Mouse (Mus musculus) embryo, embryonic 9.5 days (tissue): ENCODE measurements around the gene H2-T24.
"Not testable (repeated sequence)": the region's sequence is repeated elsewhere in the genome, so short reads cannot be mapped to it uniquely, and the experiment has no call there.

Experiments
- DNase-seq: peaks from one replicate; pipeline ENCODE4 v3.0.0-alpha.2; 2017; ENCODE audit errors: extremely low spot score

Gene H2-T24

DNA sequence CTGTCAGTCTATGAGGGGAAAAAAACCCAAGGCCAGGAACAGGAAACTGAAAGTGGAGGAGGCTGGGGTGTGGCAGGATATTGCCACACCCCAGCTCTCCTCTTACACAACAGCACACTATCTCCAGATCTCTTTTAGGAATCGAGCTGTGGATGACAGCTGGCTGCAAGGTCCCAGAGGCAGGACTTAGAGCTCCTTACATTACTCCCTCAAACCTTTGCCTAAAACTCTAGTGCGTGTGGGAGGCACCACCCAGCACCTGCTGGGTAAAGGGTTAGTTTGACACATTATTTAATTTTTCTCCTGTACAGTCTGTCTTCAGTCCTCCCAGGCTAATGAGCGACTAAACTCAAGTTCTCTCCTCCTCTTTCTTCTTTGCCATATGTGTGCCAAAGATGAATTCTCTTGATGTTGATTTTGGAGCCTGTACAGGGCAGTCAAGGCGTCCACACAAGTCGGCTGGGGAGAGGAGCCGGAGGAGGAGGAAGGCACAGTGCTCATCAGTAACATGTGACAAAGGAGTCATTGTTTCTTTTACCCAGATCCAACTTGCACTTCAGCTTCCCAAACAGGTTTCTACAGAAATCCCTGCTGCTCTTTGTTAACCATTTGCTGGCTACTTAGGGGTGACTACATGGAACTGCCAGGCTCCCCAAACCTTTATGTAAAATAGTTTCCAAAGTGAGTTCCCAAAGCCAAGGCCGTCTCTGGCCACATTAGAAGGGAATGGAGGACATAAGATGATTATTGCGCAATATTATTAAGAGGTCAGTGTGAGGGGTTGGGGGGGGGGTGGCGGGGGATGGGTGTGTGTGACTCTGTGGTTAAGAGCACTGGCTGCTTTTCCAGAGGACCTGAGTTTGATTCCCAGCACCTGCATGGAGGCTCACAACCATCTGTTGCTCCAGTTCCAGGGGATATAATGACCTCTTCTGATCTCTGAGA is 3.6 kb upstream of the H2-T24 start:
- no peak for DNase-seq

DNA sequence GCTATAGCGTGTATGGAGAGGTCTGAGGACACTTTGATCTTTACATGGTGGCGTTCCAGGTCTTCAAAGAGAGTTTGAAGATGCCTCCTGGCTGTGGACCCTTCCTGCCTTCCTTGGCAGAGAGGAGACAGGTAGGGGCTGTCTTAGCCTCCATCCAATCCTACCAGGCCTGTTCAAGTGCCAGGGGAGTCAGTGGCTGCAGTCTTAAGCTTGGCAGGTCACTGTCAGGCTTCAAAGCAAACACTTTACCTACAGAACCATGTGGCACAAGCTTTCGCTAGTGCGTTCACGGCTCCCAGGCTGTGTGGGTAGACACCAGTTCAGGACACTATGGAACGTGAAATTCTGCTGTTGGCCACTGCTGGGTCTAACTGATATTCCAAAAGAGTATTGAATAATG is 2.6 kb upstream of the H2-T24 start:
- DNase-seq: no peak

DNA sequence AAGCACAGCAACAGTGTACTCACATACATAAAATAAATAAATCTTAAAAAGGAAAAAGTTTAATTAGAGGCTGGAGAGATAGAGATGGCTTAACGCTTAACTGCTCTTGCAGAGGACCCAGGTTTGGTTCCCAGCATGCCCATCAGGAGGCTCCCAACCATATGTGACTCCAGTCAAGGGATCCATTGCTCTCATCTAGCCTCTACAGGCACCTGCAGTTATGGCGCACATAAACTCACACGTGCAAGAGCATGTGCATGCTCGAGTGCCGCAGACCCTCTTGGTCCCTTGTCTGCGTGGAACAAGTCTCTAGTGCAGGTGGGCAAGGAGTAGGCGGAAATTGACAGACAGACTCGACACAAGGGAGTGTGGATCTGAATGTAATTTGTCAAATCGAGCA is 1.7 kb upstream of the H2-T24 start:
- DNase-seq: no peak

DNA sequence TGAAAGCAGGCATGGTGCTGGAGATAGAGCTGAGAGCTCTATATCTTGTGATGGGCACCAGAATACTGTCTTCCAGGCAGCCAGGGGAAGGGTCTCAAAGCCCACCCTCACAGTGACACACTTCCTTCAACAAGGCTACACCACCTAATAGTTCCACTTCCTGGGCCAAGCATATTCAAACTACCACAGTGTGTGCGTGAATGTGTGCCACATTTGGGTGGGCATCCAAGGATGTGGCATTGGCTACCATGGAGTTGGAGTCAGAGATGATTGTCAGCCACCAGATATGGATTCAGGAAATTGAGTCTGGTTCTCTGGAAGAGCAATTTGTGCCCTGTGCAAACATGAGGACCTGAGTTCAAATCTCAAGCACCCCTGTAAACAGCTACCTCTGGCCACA is 949 bp upstream of the H2-T24 start:
- no peak for DNase-seq

DNA sequence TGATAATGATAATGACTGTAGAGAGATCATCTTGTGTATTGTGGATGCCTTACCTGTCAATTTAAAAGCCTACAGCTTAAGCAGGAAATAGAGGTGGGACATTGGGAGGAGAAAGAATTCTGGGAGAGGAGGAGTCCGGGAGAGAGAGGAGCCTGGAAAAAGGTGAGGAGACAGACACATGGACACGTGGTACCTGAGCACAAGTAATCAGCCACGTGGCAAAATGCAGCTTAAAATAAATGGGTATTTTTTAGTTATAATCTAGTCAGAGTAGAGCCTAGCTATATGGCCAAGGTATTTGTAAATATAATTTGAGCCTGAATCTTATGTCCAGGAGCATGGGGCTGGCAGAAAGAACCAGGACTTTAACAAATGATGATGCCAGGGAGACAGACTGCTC is 841 bp downstream of the H2-T24 start:
- DNase-seq: no peak

DNA sequence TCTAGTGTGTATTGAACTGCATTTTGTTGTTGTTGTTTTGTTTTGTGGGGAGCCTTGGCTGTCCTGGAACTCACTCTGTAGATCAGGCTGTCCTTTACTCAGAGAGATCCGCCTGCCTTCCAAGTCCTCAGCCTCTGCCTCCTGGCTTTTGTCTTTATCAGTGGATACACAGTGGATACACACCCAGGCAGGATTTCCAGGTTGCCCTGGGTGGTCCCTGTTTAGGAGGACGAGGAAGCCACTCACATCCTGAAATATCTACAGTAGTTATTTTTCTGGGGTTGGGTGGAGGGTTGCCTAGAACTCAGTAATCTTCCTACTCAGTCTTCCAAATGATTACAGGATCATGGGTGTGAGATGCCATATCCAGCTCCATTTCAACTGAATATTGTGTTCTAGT is 1.4 kb downstream of the H2-T24 start:
- no peak for DNase-seq

DNA sequence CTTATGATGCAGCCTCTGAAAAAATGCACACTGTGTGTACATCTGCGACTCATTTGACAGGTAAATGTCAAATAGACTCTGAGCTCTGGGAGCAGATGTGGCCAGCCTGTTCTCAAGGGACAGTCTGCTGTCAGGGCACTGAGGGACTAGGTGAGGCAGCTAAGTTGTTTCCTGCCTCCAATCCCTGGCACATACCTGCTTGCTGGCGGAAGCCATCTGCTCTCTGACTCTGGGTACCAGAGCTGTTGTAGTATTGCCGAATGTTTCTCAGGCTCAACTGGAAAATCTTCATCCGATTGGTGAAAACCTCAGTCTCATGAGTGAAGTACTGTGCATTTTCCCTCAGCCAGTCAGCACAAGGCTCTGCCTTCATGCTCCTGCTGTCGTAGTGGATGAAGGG is 3.3 kb downstream of the H2-T24 start:
- no peak for DNase-seq

DNA sequence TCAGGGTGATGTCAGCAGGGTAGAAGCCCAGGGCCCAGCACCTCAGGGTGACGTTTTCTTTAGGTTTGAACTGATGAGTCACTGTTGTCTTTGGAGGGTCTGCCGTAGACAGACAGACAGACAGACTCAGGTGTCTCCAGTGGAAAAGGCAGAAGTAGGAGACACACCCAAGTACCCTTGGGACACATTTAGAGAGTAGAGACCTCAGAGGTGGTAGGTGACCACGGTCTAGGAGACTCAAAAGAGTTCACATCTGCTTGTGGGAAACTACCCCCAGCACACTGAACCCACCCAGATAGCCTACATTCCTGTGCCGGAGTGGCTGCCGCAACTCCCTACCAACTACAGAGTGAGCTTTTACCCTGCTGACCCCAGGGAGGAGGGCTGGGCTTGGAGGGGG is 5.4 kb downstream of the H2-T24 start:
- DNase-seq: no peak

DNA sequence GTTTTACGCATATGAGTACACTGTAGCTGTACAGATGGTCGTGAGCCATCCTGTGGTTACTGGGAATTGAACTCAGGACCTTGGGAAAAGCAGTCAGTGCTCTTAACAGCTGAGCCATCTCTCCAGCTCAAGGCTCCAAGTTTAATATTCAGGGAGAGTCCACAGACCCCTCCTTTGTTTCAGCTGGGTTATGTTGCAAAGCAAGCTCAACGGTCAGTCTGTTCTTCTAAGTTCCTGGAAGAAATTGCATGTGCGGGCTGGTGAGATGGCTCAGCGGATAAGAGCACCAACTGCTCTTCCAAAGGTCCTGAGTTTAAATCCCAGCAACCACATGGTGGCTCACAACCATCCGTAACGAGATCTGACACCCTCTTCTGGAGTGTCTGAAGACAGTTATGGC is 16.0 kb downstream of the H2-T24 start:
- DNase-seq: not testable (repeated sequence)

DNA sequence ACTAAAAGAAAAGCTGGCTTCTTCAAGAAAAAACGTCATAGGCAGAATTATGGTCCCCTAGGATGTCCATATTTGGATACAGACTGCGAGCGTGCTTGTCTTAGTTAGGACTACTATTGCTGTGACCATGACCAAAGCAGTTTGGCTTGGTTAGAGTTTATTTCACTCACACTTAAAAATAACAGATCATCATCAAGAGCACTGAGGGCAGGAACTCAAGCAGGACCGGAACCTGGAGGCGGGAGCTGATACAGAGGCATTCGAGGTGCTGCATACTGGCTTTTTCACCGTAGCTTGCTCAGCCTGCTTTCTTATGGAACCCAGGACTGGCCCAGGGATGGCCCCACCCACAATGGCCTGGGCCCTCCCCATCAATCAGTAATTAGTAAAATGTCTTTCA is 17.0 kb downstream of the H2-T24 start:
- DNase-seq: no peak

DNA sequence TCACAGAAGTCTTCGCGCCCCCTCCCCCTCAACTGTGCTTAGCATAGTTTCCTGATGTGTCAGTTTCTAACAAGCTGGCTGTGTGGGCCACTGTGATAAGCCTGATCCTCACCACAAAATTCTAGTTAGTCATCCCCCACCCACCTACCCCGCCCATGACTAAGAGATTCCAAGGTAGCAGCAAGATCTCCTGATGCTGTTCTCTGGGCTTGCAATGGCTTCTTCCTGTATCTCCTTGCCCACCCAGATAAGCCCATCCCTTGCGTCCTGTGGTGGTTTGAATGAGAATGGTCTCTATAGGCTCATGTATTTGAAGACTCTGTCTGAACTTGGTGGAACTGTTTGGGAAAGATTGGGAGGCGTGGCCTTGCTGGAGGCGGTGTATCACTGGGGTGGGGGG is 18.4 kb downstream of the H2-T24 start:
- DNase-seq: no peak

DNA sequence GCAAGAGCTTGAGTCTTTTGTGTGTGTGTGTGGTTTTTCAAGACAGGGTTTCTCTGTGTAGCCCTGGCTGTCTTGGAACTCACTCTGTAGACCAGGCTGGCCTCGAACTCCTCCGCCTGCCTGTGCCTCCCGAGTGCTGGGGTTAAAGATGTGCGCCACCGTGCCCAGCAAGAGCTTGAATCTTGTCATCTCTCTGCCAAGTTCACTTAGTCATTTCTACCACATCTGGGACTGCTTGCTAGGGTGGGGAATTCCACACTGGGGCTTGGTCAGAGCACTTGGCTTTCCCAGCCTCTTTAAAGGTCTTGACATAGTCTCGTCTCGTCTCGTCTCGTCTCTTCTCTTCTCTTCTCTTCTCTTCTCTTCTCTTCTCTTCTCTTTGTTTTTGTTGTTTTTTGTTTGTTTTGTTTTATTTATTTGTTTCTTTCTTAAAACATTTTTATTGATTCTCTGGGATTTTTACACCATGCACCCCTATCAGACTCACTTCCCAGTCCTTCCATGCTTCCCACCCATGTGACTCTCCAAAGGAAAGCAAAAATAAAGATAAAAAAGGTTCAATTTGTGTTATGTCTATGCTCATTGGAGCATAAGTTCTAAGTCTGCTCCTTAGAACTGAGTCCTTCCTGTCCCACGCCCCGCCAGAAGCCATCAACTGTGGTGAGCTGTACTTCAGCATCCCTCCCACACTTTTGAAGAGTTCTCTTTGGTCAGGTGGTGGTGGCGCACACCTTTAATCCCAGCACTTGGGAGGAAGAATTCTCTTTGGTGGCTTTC is 19.1 kb downstream of the H2-T24 start:
- no peak for DNase-seq

DNA sequence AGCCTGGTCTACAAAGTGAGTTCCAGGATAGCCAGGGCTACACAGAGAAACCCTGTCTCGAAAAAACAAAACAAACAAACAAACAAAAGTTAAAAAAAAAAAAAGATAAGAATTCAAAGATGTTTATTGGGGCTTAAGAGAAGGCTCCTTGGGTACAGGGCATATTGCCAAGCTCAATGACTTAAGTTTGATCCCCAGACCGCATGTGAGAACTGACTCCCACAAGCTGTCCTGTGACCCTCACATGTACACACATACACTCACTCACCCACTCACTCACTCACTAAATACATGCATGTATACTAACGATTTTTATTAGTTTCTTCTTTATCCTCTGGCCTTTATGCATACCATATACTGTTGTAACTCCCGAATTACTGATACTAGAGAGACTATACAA is 20.0 kb downstream of the H2-T24 start:
- DNase-seq: no peak

DNA sequence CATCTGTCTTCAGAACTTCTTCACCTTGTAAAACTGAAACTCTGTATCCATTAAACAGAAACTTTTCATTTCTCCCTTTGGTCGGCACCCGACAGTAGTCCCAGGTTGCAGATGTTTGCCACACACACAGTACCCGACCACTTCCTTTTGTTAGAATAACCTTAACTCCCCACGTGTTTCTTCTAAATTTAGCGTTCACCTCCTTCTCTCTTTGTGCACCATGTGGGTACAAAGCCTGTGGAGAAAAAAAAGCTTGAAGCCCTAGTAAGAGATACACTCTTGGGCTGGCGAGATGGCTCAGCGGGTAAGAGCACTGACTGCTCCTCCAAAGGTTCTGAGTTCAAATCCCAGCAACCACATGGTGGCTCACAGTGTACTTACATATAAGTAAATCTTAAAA is 21.0 kb downstream of the H2-T24 start:
- DNase-seq: no peak

DNA sequence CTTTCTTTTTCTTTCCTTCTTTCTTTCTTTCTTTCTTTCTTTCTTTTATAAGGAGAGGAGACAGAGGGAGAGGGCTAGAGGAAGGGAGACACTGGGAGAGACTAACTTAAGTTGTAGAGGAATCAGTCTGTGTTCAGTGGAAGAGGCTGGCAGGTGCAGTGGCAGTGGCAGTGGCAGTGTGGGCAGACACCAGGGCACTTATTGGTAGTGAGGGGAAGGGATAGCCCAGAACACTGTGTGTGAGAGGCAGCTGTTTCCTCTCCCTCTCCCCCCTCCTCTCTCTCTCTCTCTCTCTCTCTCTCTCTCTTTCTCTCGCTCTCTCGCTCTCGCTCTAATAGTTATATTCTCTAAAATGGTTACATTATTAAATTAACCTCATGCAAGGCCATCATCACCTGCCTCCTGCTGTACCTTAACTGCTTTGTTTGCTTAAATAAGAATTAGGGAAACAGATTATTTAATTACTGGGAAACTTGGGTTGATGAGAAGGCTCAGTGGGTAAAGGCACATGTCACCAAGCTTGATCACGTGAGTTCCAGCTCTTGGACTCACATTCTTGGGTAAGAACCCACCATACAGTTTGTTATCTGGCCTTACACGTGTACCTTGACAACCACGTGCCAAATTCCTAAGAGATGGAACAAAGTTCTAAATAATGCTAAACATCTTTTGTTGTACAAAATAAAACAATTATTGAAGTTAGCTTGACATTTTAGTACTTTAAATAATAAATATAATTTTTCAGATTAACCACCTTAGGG is 21.6 kb downstream of the H2-T24 start:
- DNase-seq: no peak

DNA sequence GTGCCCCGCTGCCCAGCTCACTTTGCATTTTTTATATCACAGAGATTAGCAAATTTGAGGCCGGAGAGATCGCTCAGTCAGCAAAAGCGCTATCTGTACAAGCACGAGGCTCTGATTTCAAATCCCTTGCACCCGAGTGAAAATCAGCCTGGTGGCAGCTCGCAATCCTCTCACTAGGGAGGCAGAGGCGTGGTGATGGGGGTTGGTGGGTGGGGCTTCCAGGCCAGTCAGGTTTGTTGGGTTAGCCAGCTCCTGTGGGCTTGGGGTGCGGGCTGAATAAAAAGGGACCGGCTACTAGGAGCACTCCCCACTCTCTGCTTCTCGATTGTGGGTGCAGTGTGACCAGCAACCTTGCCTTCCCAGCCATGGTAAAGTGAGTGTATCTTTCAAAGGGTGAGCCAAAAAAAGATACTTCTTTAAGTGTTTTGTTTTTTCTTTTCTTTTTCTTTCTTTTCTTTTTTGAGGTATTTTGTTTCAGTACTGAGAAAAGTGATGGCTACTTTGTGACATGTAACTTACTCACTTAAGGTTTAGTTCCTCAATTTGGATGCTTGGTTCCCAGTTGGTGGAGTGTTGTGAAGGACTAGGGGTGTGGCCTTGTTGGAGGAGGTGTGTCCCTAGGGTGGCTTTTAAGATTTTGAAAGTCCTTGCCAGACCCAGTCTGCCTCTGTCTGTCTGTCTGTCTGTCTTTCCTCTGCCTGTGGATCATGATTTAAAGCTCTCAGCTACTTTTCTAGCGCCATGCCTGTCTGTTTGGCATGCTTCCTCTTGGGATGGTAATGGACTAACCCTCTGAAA is 22.4 kb downstream of the H2-T24 start:
- DNase-seq: no peak

DNA sequence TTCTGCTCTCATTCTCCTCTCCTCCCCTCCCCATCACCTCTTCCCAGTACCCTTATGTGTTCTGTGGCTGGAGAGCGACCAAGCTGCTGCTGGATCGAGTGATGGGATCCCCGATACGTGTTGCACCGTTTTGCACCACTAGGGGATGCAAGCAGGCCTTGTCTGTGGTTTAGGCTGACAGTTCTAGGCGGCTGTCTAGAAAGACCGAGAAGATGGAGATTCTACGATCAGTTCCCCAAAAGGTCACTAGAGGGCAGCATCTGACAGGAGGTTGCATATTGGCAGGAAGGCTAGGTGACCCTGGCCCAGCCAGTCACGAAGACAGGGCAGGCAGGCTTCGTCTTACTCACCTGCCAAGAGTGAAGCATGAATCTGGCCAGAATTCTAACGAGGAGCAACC is 23.4 kb downstream of the H2-T24 start:
- peak; percentile 95 for DNase-seq

DNA sequence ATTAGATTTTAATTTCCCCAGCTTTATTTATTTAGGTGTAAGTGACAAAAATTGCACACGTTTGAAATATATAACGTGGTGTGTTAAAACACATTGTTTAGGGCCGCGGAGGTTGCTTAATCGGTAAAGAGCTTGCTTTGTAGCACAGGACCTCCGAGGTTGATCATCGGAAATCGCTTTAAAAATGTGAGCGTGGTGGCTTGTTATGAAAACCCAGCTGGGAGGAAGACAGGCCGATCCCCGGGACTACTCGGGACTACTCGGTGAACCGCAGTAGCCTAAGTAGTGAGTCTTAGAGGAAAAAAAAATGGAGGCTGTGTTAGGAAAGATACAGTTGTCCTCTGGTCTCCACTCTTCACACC is 25.5 kb downstream of the H2-T24 start:
- no peak for DNase-seq

DNA sequence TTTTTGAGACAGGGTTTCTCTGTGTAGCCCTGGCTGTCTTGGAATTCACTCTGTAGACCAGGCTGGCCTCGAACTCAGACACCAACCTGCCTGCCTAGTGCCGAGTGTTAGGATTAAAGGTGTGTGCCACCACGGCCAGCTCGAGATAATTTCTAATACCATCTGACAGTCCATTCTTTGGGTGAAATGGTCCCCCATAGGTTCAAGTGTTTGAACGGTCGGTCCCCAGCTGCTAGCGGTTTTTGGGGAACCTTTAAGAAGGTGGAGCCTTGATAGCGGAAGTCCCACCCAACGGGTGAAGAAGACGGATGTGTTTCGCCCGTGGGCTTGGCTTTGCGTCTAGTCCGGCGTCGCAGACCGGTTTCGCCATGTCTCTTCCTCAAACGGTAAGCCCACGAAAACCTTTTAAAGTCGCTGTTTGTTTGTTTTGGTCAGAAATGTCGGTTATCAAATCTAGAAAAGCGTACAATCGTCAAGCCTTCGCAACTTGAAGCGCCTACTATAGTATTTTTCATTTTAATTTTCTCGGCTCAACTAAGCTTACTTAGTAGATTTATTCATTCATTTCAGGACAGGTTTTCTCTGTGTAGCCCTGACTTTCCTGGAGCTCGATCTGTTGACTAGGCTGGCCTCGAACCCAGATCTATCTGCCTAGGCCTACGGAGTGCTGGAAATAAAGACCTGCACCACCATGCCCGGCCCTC is 26.0 kb downstream of the H2-T24 start:
- peak; percentile 76 for DNase-seq

DNA sequence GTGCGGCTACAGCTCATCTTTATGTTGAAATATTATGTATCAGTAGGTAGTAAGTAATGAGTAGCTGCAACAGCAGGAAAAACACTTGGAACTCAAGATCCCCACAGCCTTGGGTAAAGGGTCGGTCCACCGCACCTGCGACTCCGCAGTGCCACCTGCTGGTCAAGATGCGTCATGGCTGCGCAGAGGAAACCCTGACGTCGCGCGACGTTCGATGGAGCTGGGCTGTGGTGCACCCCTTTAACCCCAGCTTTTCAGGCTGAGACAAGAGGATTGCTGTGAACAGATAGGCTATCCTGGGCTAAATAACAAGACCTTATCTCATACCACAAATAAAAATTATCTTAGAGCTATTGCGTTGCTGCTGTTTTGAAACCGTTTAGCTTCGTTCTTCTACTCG is 26.7 kb downstream of the H2-T24 start:
- peak; percentile 83 for DNase-seq

DNA sequence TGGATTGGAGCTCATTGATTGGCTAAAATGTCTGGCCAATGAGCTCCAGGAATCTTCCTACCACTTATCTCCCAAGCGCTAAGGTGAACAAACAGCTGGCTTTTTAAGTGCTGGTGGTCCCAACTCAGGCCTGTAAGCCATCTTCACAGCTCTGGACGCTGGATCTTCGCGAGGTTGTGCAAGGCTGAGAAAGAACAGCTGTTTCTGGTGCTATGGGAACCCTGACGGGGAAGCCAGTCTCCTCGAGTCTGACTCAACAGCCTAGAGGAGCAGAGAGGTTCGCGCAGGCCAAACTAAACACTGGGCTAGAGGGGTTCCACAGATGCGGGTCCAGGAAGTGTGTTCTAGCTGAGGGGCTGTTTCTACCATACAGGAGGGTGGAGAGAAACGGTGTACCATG is 28.6 kb downstream of the H2-T24 start:
- DNase-seq: no peak
